Mouse (Mus musculus) limb, embryonic 11.5 days (tissue): Measurements from ENCODE around the gene Pdk2. TPM values are rescaled to one million over a fixed set of nuclear protein-coding genes. Genes with fewer than 3 reads are reported as not detected.
A peak's percentile ranks its signal among the peaks of the same experiment; 100 is the strongest.

Source experiments
- ATAC-seq: fragments of 200-750 bp; cut with Nextera tagmentation; 2 replicates; pipeline ENCODE4 v1.8.0; 2017; ENCODE audit warnings: low read depth; ENCODE audit not compliant: insufficient number of reproducible peaks, low FRiP score, low TSS enrichment
- DNase-seq: peaks from one replicate; pipeline ENCODE4 v3.0.0-alpha.2; 2015; ENCODE audit warnings: low spot score
- H3K27ac ChIP-seq: fragments of 300-500 bp; sonication (generic); replicated peaks from 2 replicates; pipeline ENCODE4 v1.5.1; 2014; ENCODE audit warnings: low read depth, mild to moderate bottlenecking, low read length
- H3K27me3 ChIP-seq: fragments of 300-500 bp; sonication (generic); 2 replicates; pipeline ENCODE4 v1.6.1; 2014; ENCODE audit warnings: mild to moderate bottlenecking, low read length, mixed read lengths; ENCODE audit not compliant: control insufficient read depth, insufficient read depth
- H3K36me3 ChIP-seq: fragments of 300-500 bp; sonication (generic); 2 replicates; pipeline ENCODE4 v1.6.1; 2014; ENCODE audit warnings: mild to moderate bottlenecking, low read length, moderate library complexity, mixed read lengths; ENCODE audit not compliant: control insufficient read depth, insufficient read depth
- H3K4me1 ChIP-seq: fragments of 300-500 bp; sonication (generic); 2 replicates; pipeline ENCODE4 v1.6.1; 2014; ENCODE audit warnings: low read length, mixed read lengths; ENCODE audit not compliant: control insufficient read depth, insufficient read depth
- H3K4me2 ChIP-seq: fragments of 300-500 bp; sonication (generic); 2 replicates; pipeline ENCODE4 v1.6.1; 2014; ENCODE audit warnings: low read depth, mild to moderate bottlenecking, moderate library complexity; ENCODE audit not compliant: severe bottlenecking
- H3K4me3 ChIP-seq: fragments of 300-500 bp; sonication (generic); 2 replicates; pipeline ENCODE4 v1.5.1; 2014; ENCODE audit warnings: low read depth, low read length
- H3K9ac ChIP-seq: fragments of 300-500 bp; sonication (generic); 2 replicates; pipeline ENCODE4 v1.6.1; 2014; ENCODE audit warnings: mild to moderate bottlenecking, low read length
- H3K9me3 ChIP-seq: fragments of 300-500 bp; sonication (generic); 2 replicates; pipeline ENCODE4 v1.6.1; 2016; ENCODE audit warnings: low read length; ENCODE audit not compliant: control insufficient read depth
- WGBS: fragments of 180-500 bp; shearing (Covaris S2); extraction: QIAGEN DNeasy Blood & Tissue Kit; methylation state at CpG from one replicate; pipeline ENCODE4 v1.1.7; 2014; 5-methylcytosine and 5-hydroxymethylcytosine counted together
- polyA plus RNA-seq: library from polyadenylated mRNA; unstranded; fragments of >200 nt; fragmentation: Nextera tagmentation; extraction: Ambion mirVana; gene quantifications from 2 replicates; pipeline ENCODE4 v1.2.1, GENCODE M21; 2014

Gene Pdk2
- polyA plus RNA-seq, 1 experiment from 2014 or later: 19.3 TPM

GRCm38 (mm10) chr11:95000128-95000527 lies 41.0 kb downstream of the Pdk2 start:
- no peaks in the 10 kb centered on the region for H3K27me3 ChIP-seq
- no peak overlapping the region for H3K4me3 ChIP-seq
- H3K27ac ChIP-seq: no peak overlapping the region; the same call in 1 of the 2 replicates
- DNase-seq (no peak), ATAC-seq (no peak)
- H3K4me2 ChIP-seq: no peak overlapping the region
- peaks cover 13% of the 10 kb centered on the region for H3K4me1 ChIP-seq
- H3K9me3 ChIP-seq: no peaks in the 10 kb centered on the region
- H3K9ac ChIP-seq: peak overlapping the region; percentile 47
- peaks cover 52% of the 10 kb centered on the region for H3K36me3 ChIP-seq
- WGBS: 65% methylated on average over 8 of the region's 8 CpGs

GRCm38 (mm10) chr11:94998041-94998531 lies 43.1 kb downstream of the Pdk2 start:
- peaks cover 44% of the 10 kb centered on the region for H3K36me3 ChIP-seq
- no peak overlapping the region for H3K27ac ChIP-seq
- 91% methylated on average over 16 of the region's 16 CpGs for whole genome bisulfite sequencing
- no peak overlapping the region for H3K9ac ChIP-seq
- ATAC-seq (no peak), DNase-seq (no peak)
- no peaks in the 10 kb centered on the region for H3K27me3 ChIP-seq
- peak overlapping the region; percentile 3; the same call in 1 of the 2 replicates for H3K4me3 ChIP-seq
- H3K4me1 ChIP-seq: peaks cover 33% of the 10 kb centered on the region
- H3K9me3 ChIP-seq: no peaks in the 10 kb centered on the region
- 0 out of 2 replicates have a peak overlapping the region, but pooled peaks have one; percentile 7 for H3K4me2 ChIP-seq

GRCm38 (mm10) chr11:94997596-94997995 lies 43.6 kb downstream of the Pdk2 start:
- no peak overlapping the region for H3K27ac ChIP-seq
- DNase-seq (no peak), ATAC-seq (no peak)
- H3K4me1 ChIP-seq: peaks cover 38% of the 10 kb centered on the region
- H3K9ac ChIP-seq: no peak overlapping the region
- H3K4me3 ChIP-seq: no peak overlapping the region
- no peak overlapping the region for H3K4me2 ChIP-seq
- no peaks in the 10 kb centered on the region for H3K9me3 ChIP-seq
- 67% methylated on average over 5 of the region's 5 CpGs for WGBS
- peaks cover 42% of the 10 kb centered on the region for H3K36me3 ChIP-seq
- H3K27me3 ChIP-seq: no peaks in the 10 kb centered on the region

GRCm38 (mm10) chr11:94996984-94997383 lies 44.2 kb downstream of the Pdk2 start:
- Histone ChIP-seq H3K9me3 (no peaks in the 10 kb centered on the region), H3K9ac (no peak overlapping the region), H3K36me3 (peaks cover 36% of the 10 kb centered on the region), H3K27ac (no peak overlapping the region), H3K4me3 (no peak overlapping the region), H3K4me1 (peaks cover 43% of the 10 kb centered on the region), H3K4me2 (no peak overlapping the region), H3K27me3 (no peaks in the 10 kb centered on the region)
- WGBS: 93% methylated on average over 6 of the region's 6 CpGs
- ATAC-seq (no peak), DNase-seq (no peak)

GRCm38 (mm10) chr11:94996101-94996500 lies 45.1 kb downstream of the Pdk2 start:
- H3K4me2 ChIP-seq: no peak overlapping the region

GRCm38 (mm10) chr11:94994947-94995772 lies 46.0 kb downstream of the Pdk2 start:
- no peaks in the 10 kb centered on the region for H3K9me3 ChIP-seq
- ATAC-seq (no peak), DNase-seq (no peak)
- H3K36me3 ChIP-seq: peaks cover 23% of the 10 kb centered on the region
- no peak overlapping the region for H3K9ac ChIP-seq
- 0 out of 2 replicates have a peak overlapping the region, but pooled peaks have one; percentile 95 for H3K4me3 ChIP-seq
- 88% methylated on average over 11 of the region's 11 CpGs for WGBS
- H3K4me1 ChIP-seq: peaks cover 40% of the 10 kb centered on the region
- H3K4me2 ChIP-seq: peak overlapping the region; percentile 96
- no peak overlapping the region for H3K27ac ChIP-seq
- H3K27me3 ChIP-seq: no peaks in the 10 kb centered on the region

More at GRCm38 (mm10) chr11:94996101-94996500, 45.1 kb downstream of the Pdk2 start:
- Histone ChIP-seq H3K27me3 (no peaks in the 10 kb centered on the region), H3K36me3 (peaks cover 30% of the 10 kb centered on the region), H3K4me3 (no peak overlapping the region), H3K4me1 (peaks cover 43% of the 10 kb centered on the region), H3K27ac (no peak overlapping the region), H3K9me3 (no peaks in the 10 kb centered on the region), H3K9ac (no peak overlapping the region)
- 88% methylated on average over 8 of the region's 8 CpGs for WGBS
- DNase-seq: no peak
- no peak for ATAC-seq

GRCm38 (mm10) chr11:94994208-94994814 lies 46.8 kb downstream of the Pdk2 start:
- Histone ChIP-seq H3K4me2 (peak overlapping the region; percentile 96), H3K27ac (peak overlapping the region; percentile 30; the same call in 1 of the 2 replicates), H3K9ac (peak overlapping the region; percentile 23), H3K36me3 (peaks cover 19% of the 10 kb centered on the region), H3K4me3 (peak overlapping the region; percentile 95; the same call in 1 of the 2 replicates), H3K27me3 (no peaks in the 10 kb centered on the region), H3K4me1 (peaks cover 44% of the 10 kb centered on the region), H3K9me3 (no peaks in the 10 kb centered on the region)
- no peak for DNase-seq
- 60% methylated on average over 10 of the region's 10 CpGs for WGBS
- no peak for ATAC-seq

GRCm38 (mm10) chr11:94992754-94993606 lies 48.2 kb downstream of the Pdk2 start:
- 2% methylated on average over 22 of the region's 22 CpGs for WGBS
- Histone ChIP-seq H3K27me3 (no peaks in the 10 kb centered on the region), H3K4me1 (peaks cover 55% of the 10 kb centered on the region), H3K9me3 (no peaks in the 10 kb centered on the region), H3K4me2 (peak overlapping the region; percentile 96), H3K36me3 (peaks cover 15% of the 10 kb centered on the region), H3K4me3 (peak overlapping the region; percentile 95), H3K9ac (peak overlapping the region; percentile 93), H3K27ac (no peak overlapping the region)
- peak; percentile 58 for DNase-seq
- no peak for ATAC-seq
